In genomic region chr2:174438737-174439449, GRCm38 (mm10) we compare ENCODE assay signal across 8 mouse cellular contexts. TPM values are rescaled to one million over a fixed set of nuclear protein-coding genes. Genes with fewer than 3 reads are reported as not detected.
DNase-seq lines count a peak whose midpoint lies in the region; ATAC-seq and TF ChIP-seq lines count a peak whose summit lies in the region.

Ctsz (minus strand) TSS chr2:174439039.

- peaks cover 30% of the 10 kb centered on the region for H3K36me3 ChIP-seq in E14TG2a.4 (ENCODE audit: insufficient read depth, low read length)
- H3K36me3 ChIP-seq in forebrain, embryonic 13.5 days (ENCODE audit: poor library complexity, severe bottlenecking) = peaks cover 11% of the 10 kb centered on the region; the same call in 1 of the 2 replicates
- H3K36me3 ChIP-seq in neural tube, embryonic 13.5 days = no peaks in the 10 kb centered on the region

- peak within 1 kb of the TSS; percentile 77 for H3K4me2 ChIP-seq in forebrain, embryonic 13.5 days
- peak within 1 kb of the TSS; percentile 73 for H3K4me2 ChIP-seq in neural tube, embryonic 13.5 days

- H3K9ac ChIP-seq in forebrain, embryonic 13.5 days = peak within 1 kb of the TSS; percentile 71
- H3K9ac ChIP-seq in neural tube, embryonic 13.5 days = peak within 1 kb of the TSS; percentile 71

- peak; percentile 74 for DNase-seq in c-Kit-positive CD71-positive TER-119-positive erythroid progenitor cells, embryonic 14.5 days (ENCODE audit: low spot score)
- DNase-seq in heart, postnatal 14 days = peak; percentile 80 to 82
- peak; percentile 44 for DNase-seq in large intestine, adult 2 months (ENCODE audit: low read depth, low spot score)
- peak; percentile 77 to 82 for DNase-seq in lung, adult 18-20 months
- DNase-seq in testis, postnatal 14 days (ENCODE audit: low spot score) = peak; percentile 48

- TF ChIP-seq CTCF in E14TG2a.4 (conservative IDR thresholded peaks at IDR 0.05; ENCODE audit: low read length) = no peak

- peaks cover 8% of the 10 kb centered on the region for H3K27me3 ChIP-seq in E14TG2a.4 (ENCODE audit: insufficient read depth, low read length)
- no peaks in the 10 kb centered on the region for H3K27me3 ChIP-seq in forebrain, embryonic 13.5 days
- no peaks in the 10 kb centered on the region for H3K27me3 ChIP-seq in neural tube, embryonic 13.5 days

- no peaks in the 10 kb centered on the region for H3K9me3 ChIP-seq in E14TG2a.4 (ENCODE audit: low read length)
- no peaks in the 10 kb centered on the region for H3K9me3 ChIP-seq in forebrain, embryonic 13.5 days (replicated peaks)
- no peaks in the 10 kb centered on the region for H3K9me3 ChIP-seq in neural tube, embryonic 13.5 days

- H3K27ac ChIP-seq in forebrain, embryonic 13.5 days = no peak within 1 kb of the TSS; the same call in 1 of the 2 replicates
- 0 out of 2 replicates have a peak within 1 kb of the TSS, but pooled peaks have one; percentile 7 for H3K27ac ChIP-seq in neural tube, embryonic 13.5 days (replicated peaks)

- intact Hi-C loops in heart, postnatal 14 days (cut with DNase I) = loop anchor here (10.0 kb wide), 1 partner anchor 324 kb away; the partner anchor contains the start of gene Npepl1

- peak within 1 kb of the TSS; percentile 79 for H3K4me3 ChIP-seq in E14TG2a.4 (replicated peaks; ENCODE audit: low read length)
- H3K4me3 ChIP-seq in forebrain, embryonic 13.5 days = peak within 1 kb of the TSS; percentile 50
- H3K4me3 ChIP-seq in neural tube, embryonic 13.5 days = peak within 1 kb of the TSS; percentile 53

- peak; percentile 81 for ATAC-seq in forebrain, embryonic 13.5 days
- peak; percentile 78 for ATAC-seq in neural tube, embryonic 13.5 days (ENCODE audit: low read depth)

- under 1% methylated on average over 38 of the region's 38 CpGs for WGBS in forebrain, embryonic 13.5 days
- WGBS in large intestine, adult 2 months = 2% methylated on average over 38 of the region's 38 CpGs
- WGBS in neural tube, embryonic 13.5 days = under 1% methylated on average over 38 of the region's 38 CpGs

- peaks cover 60% of the 10 kb centered on the region for H3K4me1 ChIP-seq in E14TG2a.4 (replicated peaks; ENCODE audit: low read depth, low read length)
- H3K4me1 ChIP-seq in forebrain, embryonic 13.5 days = peaks cover 20% of the 10 kb centered on the region
- H3K4me1 ChIP-seq in neural tube, embryonic 13.5 days (replicated peaks) = peaks cover 21% of the 10 kb centered on the region

RNA-seq across cellular contexts. Expression of gene Ctsz, which starts in this region (rescaled TPM):
- polyA plus RNA-seq in forebrain, embryonic 13.5 days (2015; fragmentation: Nextera tagmentation; extraction: Ambion mirVana) = 69.9 and 73.2 TPM in 2 replicates
- 10 to 100 TPM; 36.6 to 42.1 TPM for total RNA-seq in heart, postnatal 14 days (2021)
- 258 and 346 TPM in 2 replicates for polyA plus RNA-seq in large intestine, adult 2 months (2012; rRNA removed)
- 89.8 and 93.7 TPM in 2 replicates for polyA plus RNA-seq in neural tube, embryonic 13.5 days (2015; fragmentation: Nextera tagmentation; extraction: Ambion mirVana)
